Mouse (Mus musculus) heart, embryonic 11.5 days (tissue): ENCODE results near the gene Zfp423. TPM values are rescaled to one million over a fixed set of nuclear protein-coding genes. Genes with fewer than 3 reads are reported as not detected.

Experiments used
- ATAC-seq: fragments of 200-750 bp; cut with Nextera tagmentation; replicated peaks from 2 replicates; pipeline ENCODE4 v1.8.0; 2017; ENCODE audit warnings: moderate library complexity; ENCODE audit not compliant: insufficient number of reproducible peaks, low FRiP score, low TSS enrichment
- H3K27ac ChIP-seq: fragments of 300-500 bp; sonication (generic); 2 replicates; pipeline ENCODE4 v1.5.1; 2014; ENCODE audit warnings: mild to moderate bottlenecking, low read depth, low read length
- H3K27me3 ChIP-seq: fragments of 300-500 bp; sonication (generic); 2 replicates; pipeline ENCODE4 v1.6.1; 2014; ENCODE audit warnings: mild to moderate bottlenecking, low read length, mixed read lengths; ENCODE audit not compliant: control insufficient read depth, insufficient read depth
- H3K36me3 ChIP-seq: fragments of 300-500 bp; sonication (generic); 2 replicates; pipeline ENCODE4 v1.6.1; 2014; ENCODE audit warnings: mild to moderate bottlenecking, low read length, moderate library complexity, mixed read lengths; ENCODE audit not compliant: control insufficient read depth, insufficient read depth
- H3K4me1 ChIP-seq: fragments of 300-500 bp; sonication (generic); 2 replicates; pipeline ENCODE4 v1.6.1; 2014; ENCODE audit warnings: low read length; ENCODE audit not compliant: control insufficient read depth, insufficient read depth
- H3K4me2 ChIP-seq: fragments of 300-500 bp; sonication (generic); 2 replicates; pipeline ENCODE4 v1.6.1; 2014; ENCODE audit warnings: mild to moderate bottlenecking, moderate library complexity
- H3K4me3 ChIP-seq: fragments of 300-500 bp; sonication (generic); 2 replicates; pipeline ENCODE4 v1.5.1; 2014; ENCODE audit warnings: low read depth, low read length
- H3K9ac ChIP-seq: fragments of 300-500 bp; sonication (generic); 2 replicates; pipeline ENCODE4 v1.6.1; 2014; ENCODE audit warnings: mild to moderate bottlenecking, low read depth, low read length, moderate library complexity
- H3K9me3 ChIP-seq: fragments of 300-500 bp; sonication (generic); replicated peaks from 2 replicates; pipeline ENCODE4 v1.6.1; 2016; ENCODE audit warnings: low read length; ENCODE audit not compliant: control insufficient read depth
- WGBS: fragments of 180-500 bp; shearing (Covaris S2); extraction: QIAGEN DNeasy Blood & Tissue Kit; methylation state at CpG from one replicate; pipeline ENCODE4 v1.1.7; 2014; ENCODE audit not compliant: insufficient replicate concordance; 5-methylcytosine and 5-hydroxymethylcytosine counted together
- polyA plus RNA-seq: library from polyadenylated mRNA; unstranded; fragments of >200 nt; fragmentation: Nextera tagmentation; extraction: Ambion mirVana; gene quantifications from 2 replicates; pipeline ENCODE4 v1.2.1, GENCODE M21; 2014

The Zfp423 gene
- polyA plus RNA-seq, 1 experiment from 2014 or later: 8.2 TPM

- 85% methylated on average over 9 of the region's 9 CpGs for WGBS
- ATAC-seq: no peak
- Histone ChIP-seq H3K9me3 (no peaks in the 10 kb centered on the region), H3K27me3 (peaks cover 3% of the 10 kb centered on the region; the same call in 1 of the 2 replicates), H3K4me1 (no peaks in the 10 kb centered on the region), H3K27ac (no peak overlapping the region), H3K36me3 (no peaks in the 10 kb centered on the region), H3K4me3 (no peak overlapping the region), H3K9ac (no peak overlapping the region), H3K4me2 (no peak overlapping the region)
These were observed 311.6 kb downstream of the Zfp423 start for GRCm38 (mm10) chr8:87647781-87648180.

- Histone ChIP-seq H3K36me3 (no peaks in the 10 kb centered on the region), H3K27me3 (peaks cover 3% of the 10 kb centered on the region; the same call in 1 of the 2 replicates), H3K4me2 (no peak overlapping the region), H3K4me3 (no peak overlapping the region), H3K9ac (no peak overlapping the region), H3K9me3 (no peaks in the 10 kb centered on the region), H3K4me1 (no peaks in the 10 kb centered on the region), H3K27ac (no peak overlapping the region)
- no peak for ATAC-seq
- 67% methylated on average over 5 of the region's 5 CpGs for WGBS
These were observed 313.4 kb downstream of the Zfp423 start for GRCm38 (mm10) chr8:87645829-87646483.

- Histone ChIP-seq H3K36me3 (no peaks in the 10 kb centered on the region), H3K9ac (no peak overlapping the region), H3K4me1 (no peaks in the 10 kb centered on the region), H3K4me2 (no peak overlapping the region), H3K27ac (no peak overlapping the region), H3K4me3 (no peak overlapping the region), H3K9me3 (no peaks in the 10 kb centered on the region), H3K27me3 (peaks cover 3% of the 10 kb centered on the region; the same call in 1 of the 2 replicates)
- WGBS: 39% methylated on average over 6 of the region's 6 CpGs
- no peak for ATAC-seq
These were observed 314.0 kb downstream of the Zfp423 start for GRCm38 (mm10) chr8:87645371-87645770.

- no peaks in the 10 kb centered on the region for H3K36me3 ChIP-seq
- H3K4me1 ChIP-seq: no peaks in the 10 kb centered on the region
- peaks cover 3% of the 10 kb centered on the region; the same call in 1 of the 2 replicates for H3K27me3 ChIP-seq
- H3K9me3 ChIP-seq: no peaks in the 10 kb centered on the region
- no peak overlapping the region for H3K9ac ChIP-seq
- no peak for ATAC-seq
- H3K4me2 ChIP-seq: no peak overlapping the region
- H3K27ac ChIP-seq: no peak overlapping the region
- no peak overlapping the region for H3K4me3 ChIP-seq
- WGBS: 47% methylated on average over 3 of the region's 3 CpGs
These were observed 318.5 kb downstream of the Zfp423 start for GRCm38 (mm10) chr8:87640930-87641329.

GRCm38 (mm10) chr8:87636226-87636742 lies 323.1 kb downstream of the Zfp423 start:
- H3K4me1 ChIP-seq: 0 out of 2 replicates have a peak, but pooled peaks cover 6% of the 10 kb centered on the region
- no peak overlapping the region for H3K9ac ChIP-seq
- no peaks in the 10 kb centered on the region for H3K27me3 ChIP-seq
- 70% methylated on average over 11 of the region's 11 CpGs for WGBS
- H3K9me3 ChIP-seq: no peaks in the 10 kb centered on the region
- H3K36me3 ChIP-seq: no peaks in the 10 kb centered on the region
- H3K4me3 ChIP-seq: no peak overlapping the region
- ATAC-seq: no peak
- no peak overlapping the region for H3K4me2 ChIP-seq
- no peak overlapping the region for H3K27ac ChIP-seq

- Histone ChIP-seq H3K27ac (no peak overlapping the region), H3K4me1 (0 out of 2 replicates have a peak, but pooled peaks cover 6% of the 10 kb centered on the region), H3K27me3 (no peaks in the 10 kb centered on the region), H3K36me3 (no peaks in the 10 kb centered on the region), H3K4me2 (no peak overlapping the region), H3K9me3 (no peaks in the 10 kb centered on the region), H3K9ac (no peak overlapping the region), H3K4me3 (no peak overlapping the region)
- WGBS: 61% methylated on average over 7 of the region's 7 CpGs
- ATAC-seq: no peak
These were observed 327.6 kb downstream of the Zfp423 start for GRCm38 (mm10) chr8:87631776-87632175.

- H3K9ac ChIP-seq: no peak overlapping the region
- no peak for ATAC-seq
- H3K36me3 ChIP-seq: no peaks in the 10 kb centered on the region
- H3K4me3 ChIP-seq: no peak overlapping the region
- H3K27ac ChIP-seq: no peak overlapping the region
- no peaks in the 10 kb centered on the region for H3K27me3 ChIP-seq
- WGBS: 44% methylated on average over 6 of the region's 6 CpGs
- H3K9me3 ChIP-seq: no peaks in the 10 kb centered on the region
- no peak overlapping the region for H3K4me2 ChIP-seq
- H3K4me1 ChIP-seq: 0 out of 2 replicates have a peak, but pooled peaks cover 6% of the 10 kb centered on the region
These were observed 329.7 kb downstream of the Zfp423 start for GRCm38 (mm10) chr8:87629656-87630055.

- ATAC-seq: no peak
- no peak overlapping the region for H3K4me3 ChIP-seq
- H3K4me2 ChIP-seq: no peak overlapping the region
- H3K27ac ChIP-seq: no peak overlapping the region
- WGBS: 79% methylated on average over 12 of the region's 12 CpGs
- peaks cover 3% of the 10 kb centered on the region; the same call in 1 of the 2 replicates for H3K4me1 ChIP-seq
- no peaks in the 10 kb centered on the region for H3K36me3 ChIP-seq
- no peak overlapping the region for H3K9ac ChIP-seq
- no peaks in the 10 kb centered on the region for H3K9me3 ChIP-seq
- peaks cover 4% of the 10 kb centered on the region; the same call in 1 of the 2 replicates for H3K27me3 ChIP-seq
These were observed 338.2 kb downstream of the Zfp423 start for GRCm38 (mm10) chr8:87621181-87621580.

- no peak overlapping the region for H3K27ac ChIP-seq
- no peak overlapping the region for H3K4me3 ChIP-seq
- no peak overlapping the region for H3K4me2 ChIP-seq
- H3K36me3 ChIP-seq: no peaks in the 10 kb centered on the region
- ATAC-seq: no peak
- no peak overlapping the region for H3K9ac ChIP-seq
- WGBS: 61% methylated on average over 6 of the region's 6 CpGs
- H3K27me3 ChIP-seq: peaks cover 8% of the 10 kb centered on the region; the same call in 1 of the 2 replicates
- peaks cover 3% of the 10 kb centered on the region; the same call in 1 of the 2 replicates for H3K4me1 ChIP-seq
- H3K9me3 ChIP-seq: no peaks in the 10 kb centered on the region
These were observed 339.2 kb downstream of the Zfp423 start for GRCm38 (mm10) chr8:87620225-87620624.
